Mouse (Mus musculus) skeletal muscle tissue, adult 2 months (tissue): ENCODE measurements around the gene Heatr9.

Source experiments
- DNase-seq: peaks from one replicate; pipeline ENCODE4 v3.0.0-alpha.2; 2012; ENCODE audit warnings: low read depth, low spot score

The Heatr9 gene

GRCm38 (mm10) chr11:83530360-83530759, 8.4 kb upstream of the Heatr9 start, which contains the start of gene Ccl5:
Ccl5 (minus strand) TSS chr11:83530518.
- DNase-seq = no peak

GRCm38 (mm10) chr11:83529024-83529423, 7.0 kb upstream of the Heatr9 start:
- DNase-seq = no peak

GRCm38 (mm10) chr11:83518371-83518770, 3.6 kb downstream of the Heatr9 start:
- no peak for DNase-seq

GRCm38 (mm10) chr11:83517153-83517552, 4.8 kb downstream of the Heatr9 start:
- no peak for DNase-seq

- no peak for DNase-seq
These were observed 12.5 kb downstream of the Heatr9 start for GRCm38 (mm10) chr11:83509521-83509920.

- no peak for DNase-seq
These were observed 17.7 kb downstream of the Heatr9 start for GRCm38 (mm10) chr11:83504308-83504707.

GRCm38 (mm10) chr11:83495571-83495970, 26.4 kb downstream of the Heatr9 start:
- no peak for DNase-seq

- no peak for DNase-seq
These were observed 30.5 kb downstream of the Heatr9 start for GRCm38 (mm10) chr11:83491488-83491887.

- no peak for DNase-seq
These were observed 48.5 kb downstream of the Heatr9 start for GRCm38 (mm10) chr11:83473235-83474016.

GRCm38 (mm10) chr11:83472324-83473234, 49.4 kb downstream of the Heatr9 start, which contains the start of gene Taf15:
Taf15 (plus strand) TSS chr11:83473086.
- DNase-seq = peak; percentile 97

GRCm38 (mm10) chr11:83471766-83472165, 50.2 kb downstream of the Heatr9 start:
- DNase-seq = no peak

- no peak for DNase-seq
These were observed 53.2 kb downstream of the Heatr9 start for GRCm38 (mm10) chr11:83468765-83469164.

- peak; percentile 78 for DNase-seq
These were observed 54.8 kb downstream of the Heatr9 start for GRCm38 (mm10) chr11:83467120-83467652.

- peak; percentile 29 for DNase-seq
These were observed 56.0 kb downstream of the Heatr9 start for GRCm38 (mm10) chr11:83465976-83466375.

- DNase-seq = no peak
These were observed 59.2 kb downstream of the Heatr9 start, which contains the start of gene Mmp28 for GRCm38 (mm10) chr11:83462711-83463244. Mmp28 (minus strand) TSS chr11:83463071.
